Mouse (Mus musculus) ES-Bruce4 (cell line): ENCODE data around the gene Dlx5.

Experiments used
- CTCF ChIP-seq: IDR thresholded peaks from one replicate; pipeline ENCODE4 v1.8.1; 2011; ENCODE audit warnings: low read depth, low read length
- EP300 ChIP-seq: IDR thresholded peaks from 2 replicates; pipeline ENCODE4 v1.6.1; 2011; ENCODE audit warnings: low read depth, low read length; ENCODE audit not compliant: insufficient read depth
- POLR2A ChIP-seq: IDR thresholded peaks from one replicate; pipeline ENCODE4 v1.8.1; 2011; ENCODE audit warnings: low read length; ENCODE audit not compliant: insufficient read depth

DNA sequence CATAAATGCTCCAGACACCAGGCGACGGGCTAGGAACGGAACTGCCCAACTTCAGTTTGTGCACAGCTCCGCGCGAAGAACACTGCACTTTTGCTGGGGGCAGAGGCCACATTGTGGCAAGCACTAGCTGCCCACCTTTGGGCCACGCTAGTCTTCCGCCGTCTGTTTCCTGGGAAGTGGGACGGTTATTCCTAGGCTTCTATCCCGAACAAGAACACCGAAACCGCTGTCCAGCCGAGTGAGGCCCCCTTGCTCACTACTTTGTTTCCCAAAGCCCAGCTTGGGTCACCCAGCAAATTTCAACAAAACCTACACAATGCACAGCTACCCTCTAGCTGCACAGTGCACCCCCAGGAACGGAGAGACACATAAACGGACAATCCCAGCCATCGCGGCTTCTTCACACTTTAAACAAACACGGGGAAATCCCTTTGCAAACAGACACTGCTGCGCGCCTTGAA is 21.9 kb downstream of the Dlx5 start:
- TF ChIP-seq POLR2A (no peak), CTCF (no peak), EP300 (no peak)
